Mouse (Mus musculus) right cerebral cortex, adult 2 months (tissue): ENCODE measurements around the gene Dcun1d1.

Source experiments
- DNase-seq, 2 experiments: peaks; one replicate each; pipeline ENCODE4 v3.0.0; 2021 to 2022; ENCODE audit warnings: low spot score in 2 of 2

Gene Dcun1d1

GRCm38 (mm10) chr3:35931359-35931758 lies 5.9 kb downstream of the Dcun1d1 start:
- no peak for DNase-seq

- no peak for DNase-seq
Observed at GRCm38 (mm10) chr3:35929831-35930230, 7.4 kb downstream of the Dcun1d1 start.

GRCm38 (mm10) chr3:35929406-35929805 lies 7.8 kb downstream of the Dcun1d1 start:
- DNase-seq: peak in 1 of 2 experiments; percentile 16

- no peak for DNase-seq
Observed at GRCm38 (mm10) chr3:35925852-35926251, 11.4 kb downstream of the Dcun1d1 start.

- DNase-seq: no peak
Observed at GRCm38 (mm10) chr3:35924007-35924406, 13.2 kb downstream of the Dcun1d1 start.

GRCm38 (mm10) chr3:35923495-35923894 lies 13.8 kb downstream of the Dcun1d1 start:
- no peak for DNase-seq

GRCm38 (mm10) chr3:35922522-35922921 lies 14.7 kb downstream of the Dcun1d1 start:
- DNase-seq: no peak

GRCm38 (mm10) chr3:35918229-35918628 lies 19.0 kb downstream of the Dcun1d1 start:
- no peak for DNase-seq

GRCm38 (mm10) chr3:35908982-35909680 lies 28.1 kb downstream of the Dcun1d1 start:
- DNase-seq: no peak

- DNase-seq: no peak
Observed at GRCm38 (mm10) chr3:35900555-35901204, 36.6 kb downstream of the Dcun1d1 start.

GRCm38 (mm10) chr3:35899109-35899508 lies 38.1 kb downstream of the Dcun1d1 start:
- DNase-seq: no peak

GRCm38 (mm10) chr3:35897900-35898299 lies 39.3 kb downstream of the Dcun1d1 start:
- no peak for DNase-seq

- DNase-seq: no peak
Observed at GRCm38 (mm10) chr3:35893156-35893555, 44.1 kb downstream of the Dcun1d1 start.

- DNase-seq: no peak
Observed at GRCm38 (mm10) chr3:35891123-35891522, 46.1 kb downstream of the Dcun1d1 start.

- DNase-seq: no peak
Observed at GRCm38 (mm10) chr3:35889531-35889930, 47.7 kb downstream of the Dcun1d1 start.

GRCm38 (mm10) chr3:35883267-35883666 lies 54.0 kb downstream of the Dcun1d1 start:
- no peak for DNase-seq

- DNase-seq: no peak
Observed at GRCm38 (mm10) chr3:35849326-35849725, 87.9 kb downstream of the Dcun1d1 start.
